Comparison of ENCODE assay signal across 19 mouse cellular contexts in the genomic region with DNA sequence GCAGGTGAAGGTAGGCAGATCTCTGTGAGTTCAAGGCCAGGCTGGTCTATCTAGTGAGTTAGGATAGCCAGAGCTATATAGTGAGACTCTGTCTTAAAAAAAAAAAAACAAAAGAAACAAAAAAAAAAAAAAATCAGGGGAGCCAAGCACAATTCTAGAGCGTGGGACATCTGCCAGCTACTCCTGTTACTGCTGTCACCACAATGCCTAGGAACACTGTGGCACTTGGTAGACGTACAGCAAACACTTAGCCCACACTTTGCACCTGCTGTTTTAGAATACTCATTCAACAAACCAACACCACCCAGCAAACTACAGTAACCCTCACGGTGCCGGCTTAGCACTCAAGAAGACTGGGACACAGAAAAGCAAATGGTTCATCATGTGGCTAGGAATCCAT. TPM values are rescaled to one million over a fixed set of nuclear protein-coding genes. Genes with fewer than 3 reads are reported as not detected.
DNase-seq lines count a peak whose midpoint lies in the region; ATAC-seq and TF ChIP-seq lines count a peak whose summit lies in the region.
"Had no signal": no experiment of that assay in that cellular context is flagged by ENCODE, and none has a peak within 500 bp of the region (broad histone marks: within the 10 kb centered on the region; RNA-seq: fewer than 3 reads in every experiment).

No protein-coding gene starts in this region.

- H3K4me2 ChIP-seq in heart, postnatal 0 days (ENCODE audit: low read depth, low read length) = no peak overlapping the region
- no peak overlapping the region for H3K4me2 ChIP-seq in lung, postnatal 0 days (replicated peaks; ENCODE audit: low read depth, low read length)
- H3K4me2 ChIP-seq: hindbrain, embryonic 14.5 days; limb, embryonic 13.5 days; midbrain, embryonic 12.5 days; stomach, embryonic 15.5 days had no signal

- no peak overlapping the region for H3K27ac ChIP-seq in heart, postnatal 0 days (ENCODE audit: low read depth)
- no peak overlapping the region for H3K27ac ChIP-seq in layer of hippocampus, adult 2 months
- peak overlapping the region; percentile 85; the same call in 1 of the 2 replicates for H3K27ac ChIP-seq in lung, postnatal 0 days (ENCODE audit: low read length)
- H3K27ac ChIP-seq: hindbrain, embryonic 14.5 days; limb, embryonic 13.5 days; midbrain, embryonic 12.5 days had no signal

- TF ChIP-seq EP300 in heart, postnatal 0 days (IDR thresholded peaks at IDR 0.05; ENCODE audit: low read depth) = no peak
- peak; percentile 74 for TF ChIP-seq EP300 in lung, postnatal 0 days (IDR thresholded peaks at IDR 0.05)

- no peak for TF ChIP-seq CTCF in heart, postnatal 0 days (IDR thresholded peaks at IDR 0.05; ENCODE audit: low read depth)
- no peak for TF ChIP-seq CTCF in layer of hippocampus, adult 2 months (conservative IDR thresholded peaks at IDR 0.05)
- TF ChIP-seq CTCF in lung, postnatal 0 days (IDR thresholded peaks at IDR 0.05) = no peak

- no peak for DNase-seq in heart, postnatal 0 days (ENCODE audit: low spot score)
- no peak for DNase-seq in heart, adult 9 months (ENCODE audit: low spot score in 2 of 2)
- DNase-seq in layer of hippocampus, adult 2 months (ENCODE audit: low spot score in 2 of 2) = peak; percentile 20 to 32
- peak; percentile 89 for DNase-seq in lung, postnatal 0 days (ENCODE audit: low spot score)
- peak; percentile 20 for DNase-seq in right cerebral cortex, postnatal 25 days
- no peak for DNase-seq in kidney, adult 11 months
- no peak for DNase-seq in kidney, postnatal 10 days
- DNase-seq: adrenal gland, postnatal 25 days; gastrocnemius, postnatal 36 days; kidney, adult 2 months; liver, postnatal 0 days had no signal

- H3K9me3 ChIP-seq in heart, postnatal 0 days (replicated peaks; ENCODE audit: control insufficient read depth, low read length) = no peaks in the 10 kb centered on the region
- no peaks in the 10 kb centered on the region for H3K9me3 ChIP-seq in lung, postnatal 0 days (ENCODE audit: low read length)
- H3K9me3 ChIP-seq: limb, embryonic 13.5 days; midbrain, embryonic 12.5 days; stomach, embryonic 15.5 days had no signal

- H3K9ac ChIP-seq in heart, postnatal 0 days (replicated peaks; ENCODE audit: low read depth, low read length) = no peak overlapping the region
- H3K9ac ChIP-seq in lung, postnatal 0 days (replicated peaks; ENCODE audit: low read depth) = no peak overlapping the region
- H3K9ac ChIP-seq: hindbrain, embryonic 14.5 days; limb, embryonic 13.5 days; liver, postnatal 0 days; midbrain, embryonic 12.5 days; stomach, embryonic 15.5 days had no signal

- WGBS in heart, postnatal 0 days = 44% methylated on average over 4 of the region's 4 CpGs
- 50% methylated on average over 4 of the region's 4 CpGs for WGBS in lung, postnatal 0 days

- peaks cover 67% of the 10 kb centered on the region for H3K27me3 ChIP-seq in heart, postnatal 0 days (ENCODE audit: control insufficient read depth, insufficient read depth, low read length)
- no peaks in the 10 kb centered on the region for H3K27me3 ChIP-seq in lung, postnatal 0 days (replicated peaks; ENCODE audit: insufficient read depth, low read length)
- H3K27me3 ChIP-seq: limb, embryonic 13.5 days; midbrain, embryonic 12.5 days; stomach, embryonic 15.5 days had no signal

- H3K4me3 ChIP-seq in heart, postnatal 0 days (ENCODE audit: low read depth, low read length) = no peak overlapping the region
- H3K4me3 ChIP-seq in layer of hippocampus, adult 2 months = no peak overlapping the region
- H3K4me3 ChIP-seq in lung, postnatal 0 days (ENCODE audit: low read depth, low read length) = no peak overlapping the region
- H3K4me3 ChIP-seq: limb, embryonic 13.5 days; midbrain, embryonic 12.5 days; stomach, embryonic 15.5 days had no signal

- peak; percentile 40; the same call in 1 of the 2 replicates for ATAC-seq in heart, postnatal 0 days (ENCODE audit: insufficient read depth, low read depth)
- peak; percentile 78 for ATAC-seq in lung, postnatal 0 days
- ATAC-seq: liver, postnatal 0 days had no signal

- H3K4me1 ChIP-seq in heart, postnatal 0 days (ENCODE audit: control insufficient read depth, insufficient read depth) = no peaks in the 10 kb centered on the region
- H3K4me1 ChIP-seq in lung, postnatal 0 days (ENCODE audit: insufficient read depth, low read depth, low read length) = no peaks in the 10 kb centered on the region
- H3K4me1 ChIP-seq: midbrain, embryonic 12.5 days had no signal

- 0 out of 2 replicates have a peak, but pooled peaks cover 12% of the 10 kb centered on the region for H3K36me3 ChIP-seq in heart, postnatal 0 days (replicated peaks; ENCODE audit: control insufficient read depth, insufficient read depth, low read length)
- no peaks in the 10 kb centered on the region for H3K36me3 ChIP-seq in lung, postnatal 0 days (ENCODE audit: insufficient read depth, low read length)
- H3K36me3 ChIP-seq: stomach, embryonic 15.5 days had no signal

RNA-seq across cellular contexts. Expression of a gene that starts 2.5 kb away (rescaled TPM):
- not detected in 2 replicates for total RNA-seq in heart, postnatal 0 days (2014; rRNA removed; ENCODE audit: low replicate concordance)
- polyA plus RNA-seq in heart, postnatal 0 days (2015; fragmentation: Nextera tagmentation; extraction: Ambion mirVana) = 0.11 TPM in 1 of 2 replicates, not detected in the other
- not detected for total RNA-seq in layer of hippocampus, adult 2 months (2021)
- 3.5 and 3.8 TPM in 2 replicates for polyA plus RNA-seq in lung, postnatal 0 days (2015; fragmentation: Nextera tagmentation; extraction: Ambion mirVana)
- total RNA-seq: common myeloid progenitor, adult 5-6 weeks; gastrocnemius, postnatal 36 days; heart, postnatal 10 days had no signal
- polyA plus RNA-seq: embryonic facial prominence, embryonic 14.5 days; forebrain, embryonic 11.5 days; hindbrain, embryonic 14.5 days; kidney, adult 2 months; limb, embryonic 13.5 days; liver, postnatal 0 days; midbrain, embryonic 12.5 days; stomach, embryonic 15.5 days had no signal

RNA-seq across cellular contexts. Expression of a gene that starts 32.5 kb away (rescaled TPM):
- total RNA-seq in heart, postnatal 0 days (2014; rRNA removed; ENCODE audit: low replicate concordance) = 1.6 and 8.3 TPM in 2 replicates
- polyA plus RNA-seq in heart, postnatal 0 days (2015; fragmentation: Nextera tagmentation; extraction: Ambion mirVana) = 13.0 and 26.4 TPM in 2 replicates
- 10 to 100 TPM; 14.6 to 18.0 TPM for total RNA-seq in layer of hippocampus, adult 2 months (2021)
- 20.7 and 22.0 TPM in 2 replicates for polyA plus RNA-seq in lung, postnatal 0 days (2015; fragmentation: Nextera tagmentation; extraction: Ambion mirVana)

RNA-seq across cellular contexts. Expression of a gene that starts 33.3 kb away (rescaled TPM):
- total RNA-seq in heart, postnatal 0 days (2014; rRNA removed; ENCODE audit: low replicate concordance) = 120 and 156 TPM in 2 replicates
- 323 and 340 TPM in 2 replicates for polyA plus RNA-seq in heart, postnatal 0 days (2015; fragmentation: Nextera tagmentation; extraction: Ambion mirVana)
- 100 to 1,000 TPM; 207 TPM for total RNA-seq in layer of hippocampus, adult 2 months (2021)
- polyA plus RNA-seq in lung, postnatal 0 days (2015; fragmentation: Nextera tagmentation; extraction: Ambion mirVana) = 790 and 798 TPM in 2 replicates

RNA-seq across cellular contexts. Expression of a gene that starts 41.9 kb away (rescaled TPM):
- 0.53 and 4.4 TPM in 2 replicates for total RNA-seq in heart, postnatal 0 days (2014; rRNA removed; ENCODE audit: low replicate concordance)
- polyA plus RNA-seq in heart, postnatal 0 days (2015; fragmentation: Nextera tagmentation; extraction: Ambion mirVana) = 22.6 and 23.6 TPM in 2 replicates
- total RNA-seq in layer of hippocampus, adult 2 months (2021) = 10 to 100 TPM; 31.7 to 33.4 TPM
- polyA plus RNA-seq in lung, postnatal 0 days (2015; fragmentation: Nextera tagmentation; extraction: Ambion mirVana) = 37.8 and 41.3 TPM in 2 replicates

RNA-seq across cellular contexts. Expression of a gene that starts 41.9 kb away (rescaled TPM):
- 4.9 and 37.5 TPM in 2 replicates for total RNA-seq in heart, postnatal 0 days (2014; rRNA removed; ENCODE audit: low replicate concordance)
- 35.0 and 35.6 TPM in 2 replicates for polyA plus RNA-seq in heart, postnatal 0 days (2015; fragmentation: Nextera tagmentation; extraction: Ambion mirVana)
- 10 to 100 TPM; 22.9 to 26.0 TPM for total RNA-seq in layer of hippocampus, adult 2 months (2021)
- polyA plus RNA-seq in lung, postnatal 0 days (2015; fragmentation: Nextera tagmentation; extraction: Ambion mirVana) = 44.6 and 51.3 TPM in 2 replicates

Comparison
In these comparisons a context has a peak if more than half of its experiments do, and no peak if none do; other contexts are left out.
1. DNase-seq: peak in layer of hippocampus, adult 2 months (2 of 2), lung, postnatal 0 days (single experiment) and right cerebral cortex, postnatal 25 days (single experiment); none in heart, postnatal 0 days (single experiment), heart, adult 9 months (0 of 2), kidney, adult 11 months (single experiment) and kidney, postnatal 10 days (single experiment).